Mouse (Mus musculus) small intestine, adult 10 weeks (tissue): ENCODE results near the gene Nudt5. TPM values are rescaled to one million over a fixed set of nuclear protein-coding genes. Genes with fewer than 3 reads are reported as not detected.

ENCODE experiments used
- polyA plus RNA-seq: library from polyadenylated mRNA; stranded (reverse); fragments of 350-450 nt; fragmentation: Illumina TruSeq; extraction: RNeasy Lipid Tissue Mini Kit (QIAGEN cat#74804); gene quantifications from one replicate; pipeline ENCODE4 v1.2.3, GENCODE M21; 2014; ENCODE audit warnings: low replicate concordance

Nudt5 gene
- polyA plus RNA-seq = 143 TPM

DNA sequence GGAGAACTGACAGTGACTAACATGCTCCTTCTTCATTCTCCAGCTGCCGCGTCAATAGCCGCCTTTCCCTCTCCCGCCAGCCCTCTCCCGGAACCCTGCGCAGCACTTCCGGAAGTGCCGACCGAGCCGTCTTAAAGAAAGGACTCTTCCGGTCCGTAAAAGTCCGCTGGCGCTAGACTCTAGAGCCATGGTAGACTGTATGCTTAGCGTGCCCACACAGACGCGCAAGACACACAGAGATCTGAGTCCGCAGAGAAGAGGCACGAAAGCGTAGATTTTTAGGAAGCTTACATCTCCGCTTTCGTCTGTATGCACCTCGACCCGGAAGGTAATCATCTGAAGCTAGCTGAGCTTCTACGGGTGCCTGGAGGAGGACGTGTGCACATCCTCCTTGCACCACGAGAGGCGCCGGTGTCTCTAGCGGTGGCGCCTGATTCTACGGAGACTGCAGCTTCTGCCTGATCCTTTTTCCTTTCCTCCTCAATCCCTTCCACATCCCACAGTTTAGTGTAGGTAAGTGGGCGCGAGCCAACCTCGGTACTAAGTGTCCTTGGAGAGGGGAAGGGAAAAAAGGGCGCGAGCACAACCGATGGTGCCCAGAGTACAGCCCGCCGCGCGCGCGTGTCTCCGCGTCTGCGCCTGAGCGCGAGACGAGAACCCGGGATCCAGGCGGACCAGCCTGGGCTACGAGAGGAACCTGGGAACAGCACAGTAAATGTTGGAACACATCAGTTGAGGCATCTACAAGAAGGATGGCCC, at the start of gene Nudt5, which contains the start of gene Cdc123:
Nudt5 (plus strand) TSS at position 147 of the 759 bp plus-strand sequence.
Cdc123 (minus strand) TSS at position 292 of the 759 bp plus-strand sequence.

DNA sequence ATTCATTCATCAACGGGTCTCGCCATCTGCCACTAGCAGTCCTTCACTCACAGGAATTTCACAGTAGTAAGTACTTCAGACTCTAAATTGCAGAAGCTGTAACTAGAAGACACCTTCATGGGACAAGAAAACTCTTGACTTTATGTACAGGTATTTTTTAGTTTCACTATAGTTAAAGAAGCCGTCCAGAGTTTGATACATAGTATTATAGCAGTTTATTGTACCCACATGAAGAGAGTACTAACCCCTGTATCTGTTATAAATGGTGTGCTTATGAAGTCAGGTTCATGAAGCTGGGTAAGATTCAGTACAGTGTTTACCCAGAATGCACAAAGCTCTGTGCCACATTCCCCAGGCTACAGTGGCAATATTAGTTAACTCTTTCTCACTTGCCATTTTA, 18.0 kb downstream of the Nudt5 start, which contains the start of gene Gm13199:
Gm13199 (minus strand) TSS at position 101 of the 400 bp plus-strand sequence.

DNA sequence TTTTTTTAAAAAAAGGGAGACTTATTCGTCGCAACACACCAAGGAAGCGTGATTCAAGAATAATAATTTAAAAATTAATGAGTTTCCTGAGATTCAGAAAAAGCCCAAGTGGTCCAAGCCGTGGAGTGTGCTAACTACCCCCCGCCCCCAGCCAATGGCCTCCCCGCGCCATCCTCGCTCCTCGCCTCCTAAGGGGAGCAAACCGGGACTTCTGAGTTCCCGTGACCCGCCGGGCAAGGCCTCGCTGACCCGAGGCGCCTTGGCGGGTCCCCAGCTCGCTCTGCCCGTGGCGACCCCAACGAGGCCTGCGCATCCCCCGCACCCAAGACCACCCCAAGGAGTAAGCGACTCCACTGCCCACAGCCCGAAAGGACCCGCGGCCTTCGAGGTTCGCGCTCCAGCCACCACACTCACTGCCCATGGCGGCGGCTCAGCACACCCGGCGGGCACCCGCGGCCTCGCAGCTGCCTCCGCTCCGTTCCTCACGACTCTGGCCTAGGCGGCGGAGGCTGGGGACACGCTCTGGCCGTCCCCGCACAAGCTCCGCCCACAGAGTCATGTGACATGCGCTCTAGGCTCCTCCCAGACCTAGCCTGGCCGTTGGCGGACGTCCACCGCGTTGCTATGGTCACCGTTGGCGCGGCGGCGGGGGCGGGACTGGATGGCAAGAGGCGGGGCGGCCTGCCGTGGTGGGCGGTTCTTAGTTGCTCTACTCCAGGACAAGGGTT, 50.2 kb downstream of the Nudt5 start, which contains the start of gene Sec61a2:
Sec61a2 (minus strand) TSS at position 590 of the 728 bp plus-strand sequence.

Other genes with a start within 250 kb of the Nudt5 start
- gene Camk1d, start 130.5 kb upstream of the Nudt5 start, polyA plus RNA-seq = 27.5 TPM
- gene Cdc123, start 145 bp downstream of the Nudt5 start, polyA plus RNA-seq = 235 TPM
- not detected for gene Gm13199, start 17.9 kb downstream of the Nudt5 start, polyA plus RNA-seq
- 47.0 TPM for gene Sec61a2, start 50.4 kb downstream of the Nudt5 start, polyA plus RNA-seq
- gene Dhtkd1, start 97.8 kb downstream of the Nudt5 start, polyA plus RNA-seq = 0.74 TPM
- 59.1 TPM for gene Upf2, start 106.5 kb downstream of the Nudt5 start, polyA plus RNA-seq